Mouse (Mus musculus) erythroid progenitor cell, adult 5-6 weeks (primary cell): ENCODE measurements around the gene Tdrd9. TPM values are rescaled to one million over a fixed set of nuclear protein-coding genes. Genes with fewer than 3 reads are reported as not detected.
"Not testable (repeated sequence)": the region's sequence is repeated elsewhere in the genome, so short reads cannot be mapped to it uniquely, and the experiment has no call there.

Experiments used
- ATAC-seq: replicated peaks from 2 replicates; pipeline ENCODE4 v1.8.0; 2016; ENCODE audit warnings: moderate number of reproducible peaks, mild to moderate bottlenecking, moderate TSS enrichment, inconsistent platforms; ENCODE audit not compliant: poor library complexity, low FRiP score, severe bottlenecking
- total RNA-seq, 2 experiments: library from RNA; stranded (forward) in 1 of 2; stranded (reverse) in 1 of 2; fragments of 150-400 nt in 1 of 2; fragments of 186-747, 209-891 nt in 1 of 2; gene quantifications; 2 replicates each; pipeline versions ENCODE4 v1.2.3 to v1.2.4; 2015 to 2017; ENCODE audit warnings: low replicate concordance in 2 of 2

Gene Tdrd9
- total RNA-seq, 2 experiments from 2014 or later, result not detected

DNA sequence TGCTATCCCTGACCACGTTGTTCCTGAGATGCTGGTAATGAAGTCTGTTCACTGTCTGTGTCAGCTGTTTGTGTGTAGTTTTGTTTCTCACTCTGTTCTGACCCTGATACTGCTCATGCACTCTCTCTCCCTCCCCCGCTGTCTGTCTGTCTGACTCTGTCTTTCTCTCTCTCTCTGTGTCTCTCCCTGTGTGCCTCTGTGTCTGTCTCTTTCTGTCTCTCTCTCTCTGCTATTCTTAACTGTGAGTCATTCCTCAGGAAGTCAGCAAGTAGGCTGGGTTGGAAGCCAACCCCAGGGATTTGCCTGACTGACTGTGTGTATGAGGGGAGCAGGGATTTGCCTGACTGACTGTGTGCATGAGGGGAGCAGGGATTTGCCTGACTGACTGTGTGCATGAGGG lies 51.9 kb downstream of the Tdrd9 start:
- no peak for ATAC-seq

DNA sequence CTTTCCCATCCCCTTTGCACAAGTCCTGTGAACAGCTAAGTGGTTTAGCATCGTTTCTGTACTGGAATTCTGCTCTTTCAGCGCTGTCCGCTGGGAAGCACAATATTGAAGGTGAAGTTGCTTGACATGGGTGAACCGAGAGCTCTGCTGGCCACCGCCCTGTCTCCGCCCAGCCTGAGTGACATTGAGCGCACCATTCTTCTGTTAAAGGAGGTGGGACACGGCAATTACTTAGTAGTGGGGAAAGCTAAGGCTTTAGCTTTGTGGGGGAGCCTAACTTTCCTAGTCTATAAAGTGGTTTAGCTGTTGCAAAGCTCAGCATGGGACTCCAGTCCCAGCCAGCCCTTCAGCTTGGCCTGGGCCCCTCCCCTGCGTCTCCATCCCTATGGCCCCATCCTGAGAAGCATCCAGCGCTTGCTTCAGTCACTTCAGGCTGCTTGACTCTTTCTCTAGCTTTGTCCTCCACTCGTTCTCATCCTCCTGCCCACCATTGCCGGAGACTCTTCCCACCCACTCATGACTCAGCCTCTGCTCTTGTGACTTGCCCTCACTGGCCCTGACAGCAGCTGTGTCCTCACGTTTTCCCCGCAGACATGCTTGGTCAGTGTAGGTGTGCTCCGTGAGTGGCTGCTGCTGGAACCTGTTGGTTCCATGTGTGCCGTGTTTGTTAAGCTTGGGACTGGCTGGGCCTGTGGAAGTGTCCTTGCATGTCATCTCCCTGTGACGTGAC lies 53.4 kb downstream of the Tdrd9 start:
- ATAC-seq, result no peak

DNA sequence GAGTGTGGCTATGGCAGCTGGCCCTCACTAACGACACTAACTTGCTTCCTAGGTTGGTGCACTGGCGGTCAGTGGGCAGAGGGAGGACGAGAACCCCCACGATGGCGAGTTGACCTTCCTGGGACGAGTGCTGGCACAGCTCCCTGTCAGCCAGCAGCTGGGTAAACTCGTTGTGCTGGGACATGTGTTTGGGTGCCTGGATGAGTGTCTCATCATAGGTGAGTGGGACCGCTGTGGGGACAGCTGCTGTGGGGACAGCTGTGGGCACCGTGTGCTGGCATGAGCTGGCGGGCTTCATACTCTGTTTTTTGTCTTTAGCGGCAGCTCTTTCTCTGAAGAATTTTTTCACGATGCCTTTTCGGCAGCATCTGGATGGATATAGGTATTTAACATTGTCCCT lies 54.1 kb downstream of the Tdrd9 start:
- no peak for ATAC-seq

DNA sequence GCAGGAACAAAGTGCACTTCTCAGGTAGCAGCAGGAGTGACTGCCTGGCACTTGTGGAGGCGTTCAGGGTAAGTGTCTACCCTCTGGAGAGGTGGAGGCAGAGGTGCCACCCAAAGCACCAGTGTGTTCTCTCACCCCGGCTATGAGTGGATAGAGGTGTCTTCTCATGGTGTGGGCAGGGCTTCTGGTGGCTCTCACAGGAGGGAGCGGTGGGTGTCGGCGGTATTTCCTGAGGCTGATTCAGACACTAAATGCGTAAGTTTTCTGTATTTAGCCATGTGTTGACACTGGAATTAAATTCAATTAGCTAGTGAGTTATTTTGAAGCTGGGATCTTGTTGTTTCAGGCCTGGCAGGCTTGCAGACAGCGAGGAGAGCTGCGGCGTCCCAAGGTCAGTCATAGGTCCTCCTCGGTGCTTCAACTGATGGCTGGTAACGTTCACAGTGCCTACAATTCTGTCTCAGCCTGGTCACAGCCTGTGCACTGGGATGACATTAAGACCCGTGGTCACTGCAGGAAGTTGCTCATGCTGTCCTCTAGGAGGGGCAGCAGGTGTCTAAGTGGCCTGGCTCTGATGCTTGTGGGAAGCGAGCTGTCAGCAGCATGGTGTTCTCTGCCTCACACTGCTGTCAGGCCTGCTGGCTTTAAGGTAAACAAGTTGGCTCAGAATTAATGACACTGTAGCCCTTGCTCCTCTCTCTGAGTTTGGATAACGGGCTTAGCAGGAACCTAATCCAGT lies 54.7 kb downstream of the Tdrd9 start:
- no peak for ATAC-seq

DNA sequence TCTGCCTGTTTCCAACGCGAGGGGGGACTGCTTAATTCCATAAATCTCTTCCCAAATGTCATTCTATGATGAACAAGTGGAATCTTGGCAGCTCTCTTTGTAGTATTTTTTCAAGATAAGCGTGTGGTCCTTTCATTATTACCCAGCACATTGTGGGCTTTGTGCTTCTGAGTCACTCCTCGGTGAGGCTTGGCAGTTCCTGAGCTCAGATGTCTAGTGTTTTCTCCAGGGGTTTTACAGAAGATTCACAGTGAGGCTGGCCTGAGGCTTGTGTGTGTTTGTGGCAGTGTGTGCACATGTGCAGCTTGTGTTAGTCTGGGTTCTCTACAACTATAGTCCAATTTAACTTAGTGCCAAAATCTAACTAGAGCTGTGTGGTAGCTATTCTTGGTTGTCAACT lies 56.0 kb downstream of the Tdrd9 start:
- no peak for ATAC-seq

DNA sequence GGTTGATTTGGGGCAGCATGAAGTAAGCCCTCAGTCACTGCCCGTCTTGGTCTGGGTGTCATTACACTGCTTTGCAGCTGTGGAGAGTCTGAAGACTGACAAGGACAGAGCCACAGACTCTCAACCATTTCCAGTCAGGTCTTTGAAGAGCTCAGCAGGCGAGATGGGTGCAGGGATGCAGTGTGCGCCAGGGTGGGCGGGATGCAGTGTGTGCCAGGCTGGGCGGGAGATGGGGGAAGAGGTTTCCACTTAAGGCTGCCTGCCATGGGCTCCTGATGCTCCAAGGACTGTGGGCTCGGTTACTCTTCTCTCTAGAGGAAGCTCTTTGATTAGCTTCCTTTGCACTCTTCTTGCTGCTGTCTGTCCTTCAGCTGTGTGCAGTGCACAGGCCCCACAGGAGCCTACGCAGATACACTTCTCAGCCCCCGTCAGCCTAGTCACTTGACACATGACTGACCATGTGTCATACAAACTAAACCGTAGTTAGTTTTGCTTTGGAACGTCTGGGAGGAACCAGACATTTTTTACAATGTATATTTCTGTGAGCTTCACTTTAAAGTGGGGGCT lies 62.1 kb downstream of the Tdrd9 start:
- no peak for ATAC-seq

DNA sequence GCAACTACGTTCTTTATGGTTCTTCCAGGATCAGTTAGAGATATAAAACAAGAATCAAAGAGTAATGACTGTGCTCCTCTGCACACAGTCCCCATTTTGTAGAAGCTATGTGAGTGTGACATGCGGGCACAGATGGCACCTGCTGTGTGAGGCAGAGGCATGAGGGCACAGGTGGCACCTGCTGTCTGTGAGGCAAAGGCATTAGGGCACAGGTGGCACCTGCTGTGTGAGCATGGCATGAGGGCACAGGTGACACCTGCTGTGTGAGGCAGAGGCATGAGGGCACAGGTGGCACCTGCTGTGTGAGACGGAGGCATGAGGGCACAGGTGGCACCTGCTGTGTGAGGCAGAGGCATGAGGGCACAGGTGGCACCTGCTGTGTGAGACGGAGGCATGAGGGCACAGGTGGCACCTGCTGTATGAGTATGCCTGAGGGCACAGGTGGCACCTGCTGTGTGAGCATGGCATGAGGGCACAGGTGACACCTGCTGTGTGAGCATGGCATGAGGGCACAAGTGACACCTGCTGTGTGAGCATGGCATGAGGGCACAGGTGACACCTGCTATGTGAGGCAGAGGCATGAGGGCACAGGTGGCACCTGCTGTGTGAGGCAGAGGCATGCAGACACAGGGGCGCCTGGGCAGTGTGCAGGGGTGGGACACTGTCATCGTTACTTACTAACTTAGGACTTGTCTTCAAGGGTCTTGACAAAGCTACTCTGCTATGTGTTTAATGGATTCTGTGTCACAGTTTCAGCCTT lies 64.2 kb downstream of the Tdrd9 start:
- ATAC-seq, result not testable (repeated sequence)

DNA sequence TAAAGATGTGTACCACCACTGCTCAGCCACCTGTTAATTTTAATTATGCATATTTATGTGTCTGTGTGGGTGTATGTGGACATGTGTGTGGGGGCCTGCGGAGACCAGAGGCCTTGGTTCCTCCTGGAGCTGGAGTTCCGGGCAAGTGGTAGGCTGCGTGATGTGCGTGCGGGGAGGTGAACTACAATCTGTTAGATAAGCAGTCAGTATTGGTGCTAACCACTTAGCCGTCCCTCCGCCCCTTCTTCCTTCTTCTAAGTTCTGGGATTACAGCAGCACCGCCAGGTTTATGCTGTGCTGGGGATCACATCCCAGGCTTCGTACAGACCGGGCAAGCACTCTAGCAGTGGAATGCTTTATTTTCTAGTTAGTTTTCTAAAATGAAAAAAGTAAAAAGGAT lies 67.1 kb downstream of the Tdrd9 start:
- ATAC-seq, result no peak

DNA sequence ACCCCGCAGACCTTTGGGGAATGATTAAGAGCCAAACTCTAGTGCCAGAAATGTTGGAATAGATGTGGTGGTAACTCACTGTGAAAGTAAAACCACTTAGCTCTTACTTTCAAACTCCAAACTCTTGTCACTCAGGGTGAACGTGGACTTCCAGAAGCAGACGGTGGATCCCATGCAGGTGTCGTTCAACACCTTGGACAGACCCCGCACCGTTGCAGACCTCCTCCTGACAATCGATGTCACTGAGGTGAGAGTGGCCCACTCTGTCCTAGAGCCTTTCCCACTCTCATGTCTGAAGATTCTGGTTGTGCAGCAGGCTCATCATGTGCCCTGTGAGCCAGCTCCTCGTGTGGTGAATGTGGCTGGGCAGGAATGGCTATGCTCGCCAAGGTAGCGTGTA lies 67.8 kb downstream of the Tdrd9 start:
- ATAC-seq, result no peak

DNA sequence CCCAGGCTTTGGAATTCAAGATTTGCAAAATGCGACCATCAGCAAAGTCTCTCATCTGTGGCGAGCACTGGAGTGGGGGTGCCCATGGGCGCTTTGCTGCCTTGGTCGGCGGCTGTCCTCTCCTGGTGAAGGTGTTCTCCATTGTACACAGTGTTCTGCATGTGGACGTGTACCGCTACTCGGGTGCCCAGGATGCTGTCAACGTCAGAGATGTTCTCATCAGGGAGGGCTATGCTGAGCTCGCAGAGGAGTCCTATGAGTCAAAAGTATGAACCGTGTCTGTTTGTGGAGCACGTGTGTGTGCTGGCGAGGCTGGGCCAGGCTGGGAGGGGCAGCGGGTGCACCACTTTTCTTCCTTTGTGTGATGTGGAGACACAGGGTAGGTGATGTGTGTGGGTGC lies 71.3 kb downstream of the Tdrd9 start:
- ATAC-seq, result no peak

DNA sequence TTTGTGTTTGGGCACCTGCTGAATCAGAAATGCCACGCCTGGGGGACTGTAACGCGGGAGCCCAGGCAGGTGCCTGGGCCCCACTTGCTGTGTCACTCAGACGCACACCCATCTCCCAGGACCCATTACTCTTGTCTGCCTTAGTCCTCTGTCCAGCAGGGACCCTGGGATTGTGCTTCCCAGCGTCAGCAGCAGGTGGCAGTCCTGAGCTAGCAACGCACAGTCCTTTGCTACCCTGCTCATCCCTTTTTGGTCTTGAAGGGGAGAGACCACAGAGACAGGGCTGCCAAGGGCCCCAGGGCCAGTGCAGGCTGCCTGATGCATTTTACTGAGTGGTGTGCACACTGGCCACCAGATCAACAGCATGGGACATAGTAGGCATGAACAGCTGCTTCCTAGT lies 106.3 kb downstream of the Tdrd9 start:
- ATAC-seq, result no peak

DNA sequence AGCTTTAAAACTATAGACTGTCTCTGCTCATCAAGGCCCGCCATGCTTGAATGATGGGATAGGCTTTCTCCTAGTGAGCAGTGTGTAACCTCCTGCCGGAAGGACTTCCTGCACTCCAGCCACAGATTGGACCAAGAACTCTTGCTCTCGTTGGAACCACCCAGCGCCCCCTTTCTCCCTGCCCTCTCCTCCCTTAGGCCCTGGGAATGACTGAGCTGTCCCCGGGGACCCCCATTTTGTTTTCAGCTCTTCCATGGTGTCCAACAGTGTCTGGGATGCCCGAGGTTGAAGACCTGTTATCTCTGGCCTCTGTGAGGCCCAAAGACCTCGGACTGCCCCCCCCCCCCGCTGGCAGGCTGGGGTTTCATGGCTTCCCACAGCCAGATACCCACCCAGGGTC lies 108.6 kb downstream of the Tdrd9 start:
- ATAC-seq, result no peak

DNA sequence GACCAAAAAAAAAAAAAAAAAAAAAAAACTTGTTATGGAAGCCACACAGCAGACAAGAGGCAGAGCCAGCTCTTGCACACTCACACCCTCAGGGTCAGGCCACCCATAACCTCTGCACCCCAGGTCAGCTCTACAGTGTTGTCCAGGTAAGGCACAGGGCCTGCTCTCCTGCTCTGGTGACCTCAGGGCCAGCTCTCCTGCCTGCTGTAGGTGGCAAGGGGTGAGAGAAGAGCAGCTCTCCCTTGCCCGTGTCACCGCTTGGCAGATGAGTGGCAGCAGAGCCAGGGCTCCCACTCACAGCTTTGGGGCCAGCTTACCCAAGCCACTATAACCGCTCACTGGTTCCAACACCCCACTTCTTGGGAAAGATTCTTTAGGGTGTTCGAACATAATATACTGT lies 109.6 kb downstream of the Tdrd9 start:
- ATAC-seq, result no peak

DNA sequence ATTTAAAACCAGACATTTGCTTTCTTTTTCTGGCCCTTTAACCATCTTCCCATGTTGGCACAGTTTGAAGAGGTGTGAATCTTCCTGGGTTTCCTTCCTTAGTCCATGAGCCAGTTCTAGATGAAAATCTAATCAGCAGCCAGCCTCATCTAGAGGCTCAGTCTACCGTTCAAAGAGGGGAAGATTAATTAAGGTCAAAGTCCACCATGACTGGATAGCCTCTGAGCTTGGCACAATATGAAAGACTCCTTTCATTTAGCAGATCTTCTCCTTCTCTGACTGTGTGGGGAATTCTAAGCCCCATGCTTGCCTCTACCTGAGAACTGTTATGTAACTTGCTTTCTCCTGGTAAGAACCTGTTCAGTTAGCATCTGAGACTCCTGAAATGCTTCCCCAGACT lies 110.9 kb downstream of the Tdrd9 start:
- ATAC-seq, result no peak

DNA sequence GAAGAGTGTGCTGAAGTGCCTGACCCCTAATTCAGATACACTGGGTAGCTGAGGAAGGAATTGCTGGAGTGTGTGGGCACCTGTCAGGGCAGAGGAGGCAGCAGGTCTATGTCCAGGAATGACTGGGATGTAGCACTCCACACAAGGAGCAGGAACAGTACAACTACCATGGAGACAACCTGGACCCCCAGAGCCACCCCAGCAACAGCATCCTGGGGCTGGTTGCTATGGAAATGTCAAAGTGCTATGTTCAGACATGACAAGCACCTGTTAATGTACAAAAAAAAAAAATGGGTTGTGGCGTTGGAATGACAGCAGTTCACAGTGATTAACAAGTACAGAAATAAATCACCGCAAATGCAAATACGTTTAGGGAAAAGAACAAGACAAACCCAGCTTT lies 114.9 kb downstream of the Tdrd9 start:
- no peak for ATAC-seq

DNA sequence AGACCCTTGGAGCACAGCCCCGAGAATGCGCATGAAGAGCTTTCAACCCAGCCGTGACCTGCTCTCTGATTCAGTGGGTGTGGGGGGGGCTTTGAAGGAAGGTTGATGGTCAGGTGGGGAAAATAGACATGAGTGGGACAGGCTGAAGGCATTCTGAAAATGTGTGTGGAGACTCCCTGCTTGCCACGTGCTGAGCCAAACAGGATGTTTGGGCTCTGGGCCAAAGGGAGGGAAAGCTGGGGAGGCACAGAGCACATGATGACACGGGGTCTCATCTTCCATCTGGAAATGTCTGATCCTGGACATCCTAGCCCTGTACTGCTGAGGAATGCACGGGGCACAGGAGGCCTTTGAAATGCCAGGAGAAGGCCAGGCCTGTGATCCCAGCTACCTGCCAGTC lies 115.4 kb downstream of the Tdrd9 start:
- ATAC-seq, result no peak

DNA sequence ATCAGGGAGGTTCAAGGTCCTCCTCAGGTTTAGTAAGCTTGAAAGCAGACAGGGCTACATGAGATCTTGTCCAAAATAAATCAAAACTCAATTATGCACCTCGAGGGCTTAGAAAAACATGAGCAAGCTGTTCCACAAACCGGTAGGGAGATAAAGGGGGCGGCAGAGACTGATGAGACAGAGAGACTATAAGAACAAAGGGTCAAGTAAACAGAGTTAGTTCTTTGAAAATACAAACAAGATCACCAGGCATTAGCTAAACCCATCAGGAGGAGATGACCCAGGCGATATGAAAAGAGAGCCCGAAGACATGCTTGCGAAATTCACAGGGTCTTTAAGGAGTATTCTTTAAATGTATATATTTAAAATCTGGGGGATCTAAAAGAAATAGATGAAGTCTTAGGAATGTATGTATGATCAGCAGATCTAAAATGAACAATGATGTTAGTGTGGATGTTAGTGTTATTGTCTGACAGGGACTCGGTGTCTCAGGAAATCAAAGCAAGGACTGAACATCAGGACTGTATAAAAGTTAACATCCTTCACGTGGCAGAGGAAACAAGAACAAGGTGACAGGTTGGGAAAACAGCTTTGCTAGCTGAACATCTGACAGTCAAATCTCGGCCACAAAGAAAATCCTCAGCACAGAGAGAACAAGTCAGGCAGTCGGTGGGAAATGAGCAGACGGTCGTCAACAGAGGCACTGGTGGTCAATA lies 117.4 kb downstream of the Tdrd9 start:
- ATAC-seq, result no peak

DNA sequence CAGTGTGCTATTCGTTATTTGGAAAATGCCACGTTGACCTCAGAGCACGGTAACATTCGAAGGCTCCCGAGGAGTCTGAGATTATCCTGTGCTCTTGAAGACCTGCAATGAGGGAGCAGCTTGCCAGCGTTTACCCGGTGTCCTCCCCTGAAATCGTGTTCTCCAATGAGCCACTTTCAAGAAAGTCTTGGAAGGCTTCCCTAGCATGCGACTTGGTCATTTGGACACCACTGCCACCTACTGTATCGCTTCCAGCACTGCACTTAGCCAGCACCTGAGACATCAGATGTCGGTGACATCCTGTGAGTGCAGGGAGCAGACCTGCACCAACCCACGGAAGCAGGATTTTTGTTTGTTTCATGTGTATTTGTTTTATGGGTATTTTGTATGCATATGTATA lies 119.7 kb downstream of the Tdrd9 start:
- ATAC-seq, result no peak

DNA sequence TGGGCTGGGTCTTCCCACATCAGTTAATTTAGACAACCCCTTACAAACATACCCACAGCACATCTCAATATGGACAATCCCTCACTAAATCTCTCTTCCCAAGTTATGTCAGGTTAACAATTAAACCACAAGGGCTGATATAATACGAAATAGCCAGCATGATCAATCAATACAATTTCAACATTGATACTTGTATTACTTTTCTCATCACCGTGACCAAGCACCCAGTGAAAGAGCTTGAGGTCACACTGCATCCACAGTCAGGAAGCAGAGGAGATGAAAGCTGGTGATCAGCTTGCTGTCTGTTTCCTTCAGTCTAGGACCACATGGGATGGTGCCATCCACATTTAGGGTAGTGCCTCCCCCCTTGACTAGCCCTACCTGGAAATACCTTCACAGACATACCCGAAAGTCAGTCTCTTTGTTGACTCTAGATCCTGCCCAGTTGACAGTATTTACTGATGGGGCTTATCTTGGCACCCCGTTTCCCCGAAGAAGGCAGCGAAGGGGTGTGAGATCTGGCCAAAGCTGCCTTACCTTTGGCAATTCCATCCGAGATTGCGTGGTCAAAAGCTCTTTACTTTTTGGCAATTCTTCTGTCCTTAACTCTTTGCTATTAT lies 123.0 kb downstream of the Tdrd9 start:
- ATAC-seq, result no peak
